Mouse (Mus musculus) heart, embryonic 11.5 days (tissue): Measurements from ENCODE around the gene Trmt5. TPM values are rescaled to one million over a fixed set of nuclear protein-coding genes. Genes with fewer than 3 reads are reported as not detected.

Source experiments
- ATAC-seq: fragments of 200-750 bp; cut with Nextera tagmentation; replicated peaks from 2 replicates; pipeline ENCODE4 v1.8.0; 2017; ENCODE audit warnings: moderate library complexity; ENCODE audit not compliant: insufficient number of reproducible peaks, low FRiP score, low TSS enrichment
- H3K27ac ChIP-seq: fragments of 300-500 bp; sonication (generic); 2 replicates; pipeline ENCODE4 v1.5.1; 2014; ENCODE audit warnings: mild to moderate bottlenecking, low read depth, low read length
- H3K27me3 ChIP-seq: fragments of 300-500 bp; sonication (generic); 2 replicates; pipeline ENCODE4 v1.6.1; 2014; ENCODE audit warnings: mild to moderate bottlenecking, low read length, mixed read lengths; ENCODE audit not compliant: control insufficient read depth, insufficient read depth
- H3K36me3 ChIP-seq: fragments of 300-500 bp; sonication (generic); 2 replicates; pipeline ENCODE4 v1.6.1; 2014; ENCODE audit warnings: mild to moderate bottlenecking, low read length, moderate library complexity, mixed read lengths; ENCODE audit not compliant: control insufficient read depth, insufficient read depth
- H3K4me1 ChIP-seq: fragments of 300-500 bp; sonication (generic); 2 replicates; pipeline ENCODE4 v1.6.1; 2014; ENCODE audit warnings: low read length; ENCODE audit not compliant: control insufficient read depth, insufficient read depth
- H3K4me2 ChIP-seq: fragments of 300-500 bp; sonication (generic); 2 replicates; pipeline ENCODE4 v1.6.1; 2014; ENCODE audit warnings: mild to moderate bottlenecking, moderate library complexity
- H3K4me3 ChIP-seq: fragments of 300-500 bp; sonication (generic); 2 replicates; pipeline ENCODE4 v1.5.1; 2014; ENCODE audit warnings: low read depth, low read length
- H3K9ac ChIP-seq: fragments of 300-500 bp; sonication (generic); 2 replicates; pipeline ENCODE4 v1.6.1; 2014; ENCODE audit warnings: mild to moderate bottlenecking, low read depth, low read length, moderate library complexity
- H3K9me3 ChIP-seq: fragments of 300-500 bp; sonication (generic); replicated peaks from 2 replicates; pipeline ENCODE4 v1.6.1; 2016; ENCODE audit warnings: low read length; ENCODE audit not compliant: control insufficient read depth
- WGBS: fragments of 180-500 bp; shearing (Covaris S2); extraction: QIAGEN DNeasy Blood & Tissue Kit; methylation state at CpG from one replicate; pipeline ENCODE4 v1.1.7; 2014; ENCODE audit not compliant: insufficient replicate concordance; 5-methylcytosine and 5-hydroxymethylcytosine counted together
- polyA plus RNA-seq: library from polyadenylated mRNA; unstranded; fragments of >200 nt; fragmentation: Nextera tagmentation; extraction: Ambion mirVana; gene quantifications from 2 replicates; pipeline ENCODE4 v1.2.1, GENCODE M21; 2014

Gene Trmt5
- polyA plus RNA-seq = 16.0 and 18.5 TPM in 2 replicates

DNA sequence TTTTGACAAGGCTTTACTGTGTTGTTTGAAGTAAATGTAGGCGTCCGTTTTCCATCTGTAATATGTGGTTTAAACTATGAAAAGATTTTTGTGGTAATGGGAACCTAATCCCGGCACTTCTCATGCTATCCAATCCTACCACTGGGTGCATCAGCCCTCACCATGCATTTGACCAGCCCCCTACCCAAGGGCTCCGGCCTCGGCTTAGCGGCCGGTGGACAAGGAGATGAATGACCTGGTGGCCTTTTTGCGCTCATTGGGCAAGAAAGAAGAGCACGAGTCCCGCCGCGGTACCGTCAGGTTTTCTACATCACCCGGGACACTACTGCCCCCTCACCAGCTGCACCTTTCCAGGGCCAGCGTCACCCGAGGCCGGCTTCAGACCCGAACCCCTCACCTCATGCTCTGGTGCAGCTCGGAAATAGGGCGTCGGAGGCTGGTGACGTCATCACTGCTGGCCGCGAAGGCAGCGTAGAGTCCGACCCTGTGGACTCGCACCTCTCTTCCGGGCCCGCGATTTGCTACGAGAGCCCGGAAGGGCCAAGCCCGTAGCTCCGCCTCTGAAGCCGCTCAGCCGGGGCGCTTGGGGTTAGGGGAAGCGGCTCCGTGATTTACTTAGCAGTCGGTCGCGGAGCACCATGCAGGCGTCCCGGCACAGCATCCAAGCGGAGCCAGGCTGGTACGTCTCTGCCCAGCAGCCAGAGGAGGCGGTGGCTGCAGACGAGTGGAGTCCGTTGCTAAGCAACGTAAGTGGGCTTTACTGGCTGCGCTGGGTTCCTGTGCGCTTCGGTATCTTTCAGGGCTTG, at the start of gene Trmt5, which contains the start of gene Slc38a6:
TSS of gene Trmt5 (minus strand) at position 424 of the 806 bp plus-strand sequence.
TSS of gene Slc38a6 (plus strand) at position 493 of the 806 bp plus-strand sequence.
- peaks cover 22% of the 10 kb centered on the region for H3K4me1 ChIP-seq
- H3K9me3 ChIP-seq = no peaks in the 10 kb centered on the region
- no peaks in the 10 kb centered on the region for H3K27me3 ChIP-seq
- peak within 1 kb of the TSS; percentile 73 for H3K27ac ChIP-seq
- H3K9ac ChIP-seq = peak within 1 kb of the TSS; percentile 89
- H3K4me3 ChIP-seq = peak within 1 kb of the TSS; percentile 84
- peak within 1 kb of the TSS; percentile 60 for H3K4me2 ChIP-seq
- ATAC-seq = peak; percentile 95
- peaks cover 9% of the 10 kb centered on the region; the same call in 1 of the 2 replicates for H3K36me3 ChIP-seq
- under 1% methylated on average over 53 of the region's 53 CpGs for WGBS

DNA sequence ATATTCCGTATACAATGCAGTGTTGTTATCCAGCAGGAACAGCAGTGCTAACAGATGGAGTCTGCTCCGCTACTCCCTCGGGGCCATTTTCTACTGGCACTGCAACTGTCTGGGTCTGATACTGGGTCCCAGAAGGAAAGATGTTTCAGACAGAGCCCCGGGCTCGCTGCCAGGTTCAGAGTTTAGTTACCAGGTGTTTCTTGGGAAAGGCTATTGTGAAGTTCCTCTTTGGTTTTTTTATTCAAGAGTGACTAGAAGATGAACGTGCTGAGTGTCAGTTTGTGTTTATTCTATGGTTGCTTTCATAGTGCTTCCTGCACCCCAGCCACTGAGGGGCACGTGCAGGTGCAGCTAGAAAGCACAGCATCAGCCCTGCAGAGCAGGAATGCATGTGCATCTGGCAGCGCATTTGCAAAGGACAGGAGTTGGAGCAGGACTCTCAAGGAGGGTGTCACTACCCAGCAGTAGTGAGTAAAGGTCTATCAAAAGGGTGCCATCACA, 47.6 kb upstream of the Trmt5 start:
- H3K27me3 ChIP-seq = no peaks in the 10 kb centered on the region
- H3K9ac ChIP-seq = no peak overlapping the region
- 71% methylated on average over 8 of the region's 8 CpGs for WGBS
- ATAC-seq = no peak
- no peaks in the 10 kb centered on the region for H3K4me1 ChIP-seq
- no peak overlapping the region for H3K4me2 ChIP-seq
- H3K36me3 ChIP-seq = no peaks in the 10 kb centered on the region
- no peaks in the 10 kb centered on the region for H3K9me3 ChIP-seq
- H3K4me3 ChIP-seq = no peak overlapping the region
- H3K27ac ChIP-seq = no peak overlapping the region

DNA sequence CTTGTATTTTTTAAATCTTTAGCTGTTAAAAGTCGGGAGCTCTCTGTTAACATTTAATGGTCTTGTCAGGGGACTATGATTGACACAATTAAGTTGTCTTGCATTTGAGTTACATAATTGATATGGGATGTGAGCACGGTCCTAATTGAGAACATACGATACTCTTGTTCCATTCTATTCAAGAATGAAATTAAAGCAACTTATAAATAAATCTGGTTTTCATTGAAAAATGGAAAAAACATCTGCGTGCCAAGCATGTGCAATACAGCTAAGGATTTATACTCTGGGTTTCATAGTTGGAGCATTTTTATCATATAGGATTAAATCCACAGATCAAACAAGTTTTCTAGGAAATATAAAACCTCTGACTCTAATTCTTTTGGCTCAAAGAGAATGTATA, 46.2 kb upstream of the Trmt5 start:
- Histone ChIP-seq H3K9me3 (no peaks in the 10 kb centered on the region), H3K4me3 (no peak overlapping the region), H3K4me2 (no peak overlapping the region), H3K27ac (no peak overlapping the region), H3K27me3 (no peaks in the 10 kb centered on the region), H3K9ac (no peak overlapping the region), H3K4me1 (no peaks in the 10 kb centered on the region), H3K36me3 (no peaks in the 10 kb centered on the region)
- WGBS = 83% methylated on average over 4 of the region's 4 CpGs
- ATAC-seq = no peak

DNA sequence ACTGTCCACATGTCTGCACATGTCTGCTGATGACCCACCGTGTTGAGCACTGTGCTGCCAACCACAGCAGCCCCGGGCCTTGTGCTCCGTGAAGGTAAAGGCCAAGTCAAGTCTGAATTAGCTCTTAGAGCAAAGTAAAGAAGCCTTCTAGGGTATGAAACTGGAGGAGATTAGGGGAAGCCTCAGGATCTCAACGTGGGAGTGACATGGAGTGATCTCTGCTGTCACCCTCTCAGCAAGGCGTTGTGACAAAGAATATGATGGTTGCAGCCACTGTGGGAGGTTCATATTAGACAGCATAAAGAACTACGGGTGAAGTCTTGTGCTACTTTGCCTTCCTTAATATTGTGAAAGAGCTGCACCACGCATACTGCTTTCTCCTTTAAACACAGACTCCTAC, 43.7 kb upstream of the Trmt5 start:
- no peaks in the 10 kb centered on the region for H3K36me3 ChIP-seq
- no peak overlapping the region for H3K9ac ChIP-seq
- no peak overlapping the region for H3K4me2 ChIP-seq
- no peaks in the 10 kb centered on the region for H3K9me3 ChIP-seq
- H3K27ac ChIP-seq = no peak overlapping the region
- H3K4me3 ChIP-seq = no peak overlapping the region
- 72% methylated on average over 7 of the region's 7 CpGs for WGBS
- no peaks in the 10 kb centered on the region for H3K27me3 ChIP-seq
- no peak for ATAC-seq
- peaks cover 10% of the 10 kb centered on the region for H3K4me1 ChIP-seq

DNA sequence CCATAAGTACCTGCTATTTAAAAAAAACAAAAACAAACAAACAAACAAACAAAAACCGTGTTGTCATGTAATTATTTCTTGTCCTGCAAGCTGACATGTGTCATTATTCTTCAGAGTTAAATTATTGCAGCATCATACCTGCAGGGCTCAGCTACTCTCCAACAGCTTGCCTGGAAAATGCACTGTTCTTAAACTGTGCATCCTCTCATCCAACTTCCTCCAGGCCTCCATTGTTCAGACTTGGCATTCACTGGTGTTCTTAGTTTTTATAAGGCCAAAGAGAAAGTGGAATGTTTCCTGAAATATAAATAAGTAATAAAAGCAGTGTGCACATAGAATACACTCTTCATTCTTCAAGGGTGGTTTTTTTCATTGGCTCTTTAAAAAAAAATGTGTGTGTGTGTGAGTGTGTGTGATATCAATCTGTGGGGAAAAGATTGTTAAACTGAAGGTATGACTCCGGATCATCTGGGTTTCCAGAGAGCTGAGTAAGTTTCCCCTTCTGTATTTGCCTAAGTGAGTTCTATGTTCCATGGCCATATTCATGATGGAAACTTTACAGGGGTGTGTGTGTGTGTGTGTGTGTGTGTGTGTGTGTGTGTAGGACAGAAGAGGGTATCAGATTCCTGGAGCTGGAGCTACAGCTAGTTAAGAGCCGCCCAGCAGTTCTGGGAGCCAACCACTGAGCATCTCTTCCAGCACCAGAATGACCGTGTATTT, 42.1 kb upstream of the Trmt5 start:
- no peak for ATAC-seq
- WGBS = 76% methylated on average over 4 of the region's 4 CpGs
- Histone ChIP-seq H3K4me2 (no peak overlapping the region), H3K9ac (no peak overlapping the region), H3K36me3 (no peaks in the 10 kb centered on the region), H3K4me1 (peaks cover 10% of the 10 kb centered on the region), H3K9me3 (no peaks in the 10 kb centered on the region), H3K27ac (no peak overlapping the region), H3K27me3 (no peaks in the 10 kb centered on the region), H3K4me3 (no peak overlapping the region)

DNA sequence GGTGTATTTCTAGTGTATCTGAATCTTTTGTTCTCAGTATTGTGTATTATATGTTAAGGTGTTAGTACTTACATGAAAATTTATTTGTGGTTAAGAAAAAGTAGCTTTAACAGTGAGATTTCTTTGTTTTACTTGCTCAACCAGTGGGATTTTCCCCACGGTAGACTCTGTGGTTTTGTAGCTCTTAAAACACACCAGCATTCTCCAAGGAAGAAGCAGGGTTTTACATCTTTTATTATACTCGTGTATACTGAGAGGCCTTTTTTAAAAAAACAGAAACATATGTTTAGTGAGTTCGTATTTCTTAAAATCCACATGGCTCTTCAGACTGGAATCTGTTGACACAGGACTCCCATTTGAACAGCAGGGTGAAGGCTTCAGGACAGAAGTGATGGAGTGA, 40.9 kb upstream of the Trmt5 start:
- Histone ChIP-seq H3K4me2 (no peak overlapping the region), H3K4me3 (no peak overlapping the region), H3K4me1 (peaks cover 10% of the 10 kb centered on the region), H3K9ac (no peak overlapping the region), H3K27me3 (no peaks in the 10 kb centered on the region), H3K36me3 (no peaks in the 10 kb centered on the region), H3K27ac (no peak overlapping the region), H3K9me3 (no peaks in the 10 kb centered on the region)
- ATAC-seq = no peak
- WGBS = 72% methylated on average over 3 of the region's 3 CpGs

DNA sequence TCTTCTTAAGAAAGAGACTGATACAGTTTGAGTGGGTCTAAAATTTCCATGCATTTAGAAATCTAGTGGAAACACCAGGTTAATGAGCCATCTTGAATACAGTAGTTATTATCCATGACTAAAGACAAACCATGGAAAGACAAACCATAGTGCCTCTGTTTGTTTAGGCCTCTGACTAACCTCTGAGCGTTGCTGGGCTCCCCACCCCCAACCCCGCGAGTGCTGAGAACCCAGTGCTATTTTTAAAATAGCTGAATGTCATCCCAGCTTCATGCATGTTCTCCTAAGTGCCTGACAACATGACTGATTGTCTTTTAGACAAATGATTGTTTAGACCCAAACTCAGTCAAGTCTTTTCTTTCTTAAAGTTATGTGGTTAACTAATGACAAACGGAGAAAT, 39.1 kb upstream of the Trmt5 start:
- no peak overlapping the region for H3K4me3 ChIP-seq
- no peak for ATAC-seq
- no peak overlapping the region for H3K9ac ChIP-seq
- no peaks in the 10 kb centered on the region for H3K9me3 ChIP-seq
- WGBS = 19% methylated on average over 4 of the region's 4 CpGs
- H3K36me3 ChIP-seq = no peaks in the 10 kb centered on the region
- H3K27me3 ChIP-seq = no peaks in the 10 kb centered on the region
- no peak overlapping the region for H3K4me2 ChIP-seq
- H3K4me1 ChIP-seq = peaks cover 10% of the 10 kb centered on the region
- peak overlapping the region; percentile 76 for H3K27ac ChIP-seq

DNA sequence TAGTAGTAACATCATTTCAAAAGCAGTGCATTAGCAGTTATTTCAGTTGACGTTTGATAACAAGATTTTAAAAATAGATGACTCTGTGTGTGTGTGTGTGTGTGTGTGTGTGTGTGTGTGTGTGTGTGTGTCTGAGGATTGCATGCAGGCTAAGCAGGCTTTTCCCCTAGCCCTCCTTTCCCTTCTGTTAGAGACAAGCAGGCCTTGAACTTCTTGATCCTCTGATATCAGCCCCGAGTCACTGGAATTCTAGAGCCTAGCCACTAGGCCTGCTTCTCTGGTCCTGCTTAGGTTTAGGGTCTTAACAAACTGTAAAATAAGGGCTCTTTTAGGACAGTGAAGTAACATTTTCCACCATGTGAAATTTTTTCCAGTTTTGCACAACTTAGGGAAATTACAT, 38.7 kb upstream of the Trmt5 start:
- no peak for ATAC-seq
- 13% methylated on average over 2 of the region's 2 CpGs for WGBS
- Histone ChIP-seq H3K4me3 (no peak overlapping the region), H3K9me3 (no peaks in the 10 kb centered on the region), H3K4me2 (no peak overlapping the region), H3K27me3 (no peaks in the 10 kb centered on the region), H3K27ac (peak overlapping the region; percentile 76), H3K9ac (no peak overlapping the region), H3K36me3 (no peaks in the 10 kb centered on the region), H3K4me1 (peaks cover 10% of the 10 kb centered on the region)
